Mouse (Mus musculus) limb, embryonic 14.5 days (tissue): Measurements from ENCODE around the gene Rcc1. TPM values are rescaled to one million over a fixed set of nuclear protein-coding genes. Genes with fewer than 3 reads are reported as not detected.

ENCODE experiments used
- ATAC-seq: fragments of 200-750 bp; cut with Nextera tagmentation; 2 replicates; pipeline ENCODE4 v1.8.0; 2017; ENCODE audit warnings: low read depth, moderate number of reproducible peaks, moderate TSS enrichment; ENCODE audit not compliant: low FRiP score
- DNase-seq: peaks from one replicate; pipeline ENCODE4 v3.0.0-alpha.2; 2015; ENCODE audit warnings: low spot score
- H3K27ac ChIP-seq: fragments of 300-500 bp; sonication (generic); replicated peaks from 2 replicates; pipeline ENCODE4 v1.5.1; 2014; ENCODE audit warnings: low read depth, mild to moderate bottlenecking, low read length, moderate library complexity, mixed read lengths
- H3K27me3 ChIP-seq: fragments of 300-500 bp; sonication (generic); 2 replicates; pipeline ENCODE4 v1.6.1; 2014; ENCODE audit warnings: low read length, mixed read lengths; ENCODE audit not compliant: control insufficient read depth, insufficient read depth
- H3K36me3 ChIP-seq: fragments of 300-500 bp; sonication (generic); 2 replicates; pipeline ENCODE4 v1.6.1; 2014; ENCODE audit warnings: mild to moderate bottlenecking, low read length, moderate library complexity, mixed read lengths; ENCODE audit not compliant: control insufficient read depth, insufficient read depth
- H3K4me1 ChIP-seq: fragments of 300-500 bp; sonication (generic); 2 replicates; pipeline ENCODE4 v1.6.1; 2014; ENCODE audit warnings: antibody characterized with exemption, low read length, mixed read lengths; ENCODE audit not compliant: control insufficient read depth, insufficient read depth
- H3K4me2 ChIP-seq: fragments of 300-500 bp; sonication (generic); replicated peaks from 2 replicates; pipeline ENCODE4 v1.6.1; 2014; ENCODE audit warnings: low read depth, mild to moderate bottlenecking, low read length, moderate library complexity; ENCODE audit not compliant: severe bottlenecking
- H3K4me3 ChIP-seq: fragments of 300-500 bp; sonication (generic); replicated peaks from 2 replicates; pipeline ENCODE4 v1.5.1; 2014; ENCODE audit warnings: low read length
- H3K9ac ChIP-seq: fragments of 300-500 bp; sonication (generic); 2 replicates; pipeline ENCODE4 v1.6.1; 2014; ENCODE audit warnings: mild to moderate bottlenecking, low read depth, low read length, moderate library complexity; ENCODE audit not compliant: severe bottlenecking
- H3K9me3 ChIP-seq: fragments of 300-500 bp; sonication (generic); 2 replicates; pipeline ENCODE4 v1.6.1; 2016; ENCODE audit warnings: low read length; ENCODE audit not compliant: control insufficient read depth
- POLR2A ChIP-seq: fragments of 200-500 bp; IDR thresholded peaks from 2 replicates; pipeline ENCODE4 v1.8.0; 2012; ENCODE audit warnings: inconsistent platforms, mild to moderate bottlenecking, moderate library complexity, borderline replicate concordance; ENCODE audit not compliant: insufficient read depth, insufficient read length; ENCODE audit errors: extremely low read depth
- whole genome bisulfite sequencing: fragments of 180-500 bp; shearing (Covaris S2); extraction: QIAGEN DNeasy Blood & Tissue Kit; methylation state at CpG from one replicate; pipeline ENCODE4 v1.1.7; 2014; 5-methylcytosine and 5-hydroxymethylcytosine counted together
- polyA plus RNA-seq, 2 experiments: library from polyadenylated mRNA; depleted of rRNA in 1 of 2; stranded (reverse) in 1 of 2; unstranded in 1 of 2; fragments of >200 nt; fragmentation: Nextera tagmentation in 1 of 2; extraction: Ambion mirVana in 1 of 2; gene quantifications; 2 replicates each; pipeline versions ENCODE4 v1.2.1 to v1.2.3; 2012 to 2014

Gene Rcc1
- polyA plus RNA-seq, 2 experiments, result 39.4 to 41.3 TPM

GRCm38 (mm10) chr4:132350123-132350740 lies 3.2 kb downstream of the Rcc1 start:
- DNase-seq (no peak), ATAC-seq (no peak)
- Histone ChIP-seq H3K27me3 (no peaks in the 10 kb centered on the region), H3K9ac (no peak overlapping the region), H3K36me3 (peaks cover 18% of the 10 kb centered on the region), H3K27ac (no peak overlapping the region), H3K4me3 (no peak overlapping the region), H3K4me2 (no peak overlapping the region), H3K4me1 (peaks cover 8% of the 10 kb centered on the region), H3K9me3 (no peaks in the 10 kb centered on the region)
- 38% methylated on average over 2 of the region's 2 CpGs for WGBS
- TF ChIP-seq POLR2A, result no peak

GRCm38 (mm10) chr4:132349495-132350122 lies 3.8 kb downstream of the Rcc1 start:
- peaks cover 18% of the 10 kb centered on the region for H3K36me3 ChIP-seq
- no peak overlapping the region for H3K27ac ChIP-seq
- ATAC-seq (no peak), DNase-seq (no peak)
- WGBS, result 54% methylated on average over 3 of the region's 3 CpGs
- peaks cover 12% of the 10 kb centered on the region for H3K4me1 ChIP-seq
- no peak for TF ChIP-seq POLR2A
- H3K4me2 ChIP-seq, result no peak overlapping the region
- H3K27me3 ChIP-seq, result no peaks in the 10 kb centered on the region
- no peaks in the 10 kb centered on the region for H3K9me3 ChIP-seq
- H3K9ac ChIP-seq, result no peak overlapping the region
- H3K4me3 ChIP-seq, result no peak overlapping the region

GRCm38 (mm10) chr4:132346661-132347060 lies 6.7 kb downstream of the Rcc1 start:
- no peak for ATAC-seq
- Histone ChIP-seq H3K27ac (no peak overlapping the region), H3K9ac (no peak overlapping the region), H3K4me1 (peaks cover 17% of the 10 kb centered on the region), H3K4me3 (no peak overlapping the region), H3K9me3 (no peaks in the 10 kb centered on the region), H3K4me2 (no peak overlapping the region), H3K27me3 (no peaks in the 10 kb centered on the region), H3K36me3 (peaks cover 14% of the 10 kb centered on the region)
- 56% methylated on average over 3 of the region's 3 CpGs for WGBS
- DNase-seq, result no peak
- TF ChIP-seq POLR2A, result no peak

- no peak for ATAC-seq
- no peaks in the 10 kb centered on the region for H3K9me3 ChIP-seq
- WGBS, result 85% methylated on average over 4 of the region's 4 CpGs
- no peak overlapping the region for H3K4me3 ChIP-seq
- H3K4me1 ChIP-seq, result peaks cover 14% of the 10 kb centered on the region
- H3K4me2 ChIP-seq, result no peak overlapping the region
- no peak for DNase-seq
- no peak for TF ChIP-seq POLR2A
- H3K36me3 ChIP-seq, result peaks cover 10% of the 10 kb centered on the region; the same call in 1 of the 2 replicates
- no peak overlapping the region for H3K27ac ChIP-seq
- no peak overlapping the region for H3K9ac ChIP-seq
- H3K27me3 ChIP-seq, result no peaks in the 10 kb centered on the region
Measured at GRCm38 (mm10) chr4:132346261-132346660, 7.1 kb downstream of the Rcc1 start.

GRCm38 (mm10) chr4:132345843-132346212 lies 7.6 kb downstream of the Rcc1 start:
- 0 out of 2 replicates have a peak, but pooled peaks cover 6% of the 10 kb centered on the region for H3K36me3 ChIP-seq
- WGBS, result 49% methylated on average over 5 of the region's 5 CpGs
- ATAC-seq, result no peak
- no peak overlapping the region for H3K27ac ChIP-seq
- peak overlapping the region; percentile 82; the same call in 1 of the 2 replicates for H3K9ac ChIP-seq
- DNase-seq, result no peak
- peak overlapping the region; percentile 79 for H3K4me3 ChIP-seq
- no peaks in the 10 kb centered on the region for H3K9me3 ChIP-seq
- H3K4me2 ChIP-seq, result no peak overlapping the region
- TF ChIP-seq POLR2A, result no peak
- H3K27me3 ChIP-seq, result no peaks in the 10 kb centered on the region
- peaks cover 14% of the 10 kb centered on the region for H3K4me1 ChIP-seq
